Mouse (Mus musculus) limb, embryonic 14.5 days (tissue): ENCODE data around the gene Trim71. TPM values are rescaled to one million over a fixed set of nuclear protein-coding genes. Genes with fewer than 3 reads are reported as not detected.
"Not testable (repeated sequence)": the region's sequence is repeated elsewhere in the genome, so short reads cannot be mapped to it uniquely, and the experiment has no call there.

ENCODE experiments used
- ATAC-seq: fragments of 200-750 bp; cut with Nextera tagmentation; 2 replicates; pipeline ENCODE4 v1.8.0; 2017; ENCODE audit warnings: low read depth, moderate number of reproducible peaks, moderate TSS enrichment; ENCODE audit not compliant: low FRiP score
- DNase-seq: peaks from one replicate; pipeline ENCODE4 v3.0.0-alpha.2; 2015; ENCODE audit warnings: low spot score
- H3K27ac ChIP-seq: fragments of 300-500 bp; sonication (generic); replicated peaks from 2 replicates; pipeline ENCODE4 v1.5.1; 2014; ENCODE audit warnings: low read depth, mild to moderate bottlenecking, low read length, moderate library complexity, mixed read lengths
- H3K27me3 ChIP-seq: fragments of 300-500 bp; sonication (generic); 2 replicates; pipeline ENCODE4 v1.6.1; 2014; ENCODE audit warnings: low read length, mixed read lengths; ENCODE audit not compliant: control insufficient read depth, insufficient read depth
- H3K36me3 ChIP-seq: fragments of 300-500 bp; sonication (generic); 2 replicates; pipeline ENCODE4 v1.6.1; 2014; ENCODE audit warnings: mild to moderate bottlenecking, low read length, moderate library complexity, mixed read lengths; ENCODE audit not compliant: control insufficient read depth, insufficient read depth
- H3K4me1 ChIP-seq: fragments of 300-500 bp; sonication (generic); 2 replicates; pipeline ENCODE4 v1.6.1; 2014; ENCODE audit warnings: antibody characterized with exemption, low read length, mixed read lengths; ENCODE audit not compliant: control insufficient read depth, insufficient read depth
- H3K4me2 ChIP-seq: fragments of 300-500 bp; sonication (generic); replicated peaks from 2 replicates; pipeline ENCODE4 v1.6.1; 2014; ENCODE audit warnings: low read depth, mild to moderate bottlenecking, low read length, moderate library complexity; ENCODE audit not compliant: severe bottlenecking
- H3K4me3 ChIP-seq: fragments of 300-500 bp; sonication (generic); replicated peaks from 2 replicates; pipeline ENCODE4 v1.5.1; 2014; ENCODE audit warnings: low read length
- H3K9ac ChIP-seq: fragments of 300-500 bp; sonication (generic); 2 replicates; pipeline ENCODE4 v1.6.1; 2014; ENCODE audit warnings: mild to moderate bottlenecking, low read depth, low read length, moderate library complexity; ENCODE audit not compliant: severe bottlenecking
- H3K9me3 ChIP-seq: fragments of 300-500 bp; sonication (generic); 2 replicates; pipeline ENCODE4 v1.6.1; 2016; ENCODE audit warnings: low read length; ENCODE audit not compliant: control insufficient read depth
- POLR2A ChIP-seq: fragments of 200-500 bp; IDR thresholded peaks from 2 replicates; pipeline ENCODE4 v1.8.0; 2012; ENCODE audit warnings: inconsistent platforms, mild to moderate bottlenecking, moderate library complexity, borderline replicate concordance; ENCODE audit not compliant: insufficient read depth, insufficient read length; ENCODE audit errors: extremely low read depth
- WGBS: fragments of 180-500 bp; shearing (Covaris S2); extraction: QIAGEN DNeasy Blood & Tissue Kit; methylation state at CpG from one replicate; pipeline ENCODE4 v1.1.7; 2014; 5-methylcytosine and 5-hydroxymethylcytosine counted together
- polyA plus RNA-seq, 2 experiments: library from polyadenylated mRNA; depleted of rRNA in 1 of 2; stranded (reverse) in 1 of 2; unstranded in 1 of 2; fragments of >200 nt; fragmentation: Nextera tagmentation in 1 of 2; extraction: Ambion mirVana in 1 of 2; gene quantifications; 2 replicates each; pipeline versions ENCODE4 v1.2.1 to v1.2.3; 2012 to 2014

The Trim71 gene
- polyA plus RNA-seq, 2 experiments: 0.26 to 0.33 TPM

DNA sequence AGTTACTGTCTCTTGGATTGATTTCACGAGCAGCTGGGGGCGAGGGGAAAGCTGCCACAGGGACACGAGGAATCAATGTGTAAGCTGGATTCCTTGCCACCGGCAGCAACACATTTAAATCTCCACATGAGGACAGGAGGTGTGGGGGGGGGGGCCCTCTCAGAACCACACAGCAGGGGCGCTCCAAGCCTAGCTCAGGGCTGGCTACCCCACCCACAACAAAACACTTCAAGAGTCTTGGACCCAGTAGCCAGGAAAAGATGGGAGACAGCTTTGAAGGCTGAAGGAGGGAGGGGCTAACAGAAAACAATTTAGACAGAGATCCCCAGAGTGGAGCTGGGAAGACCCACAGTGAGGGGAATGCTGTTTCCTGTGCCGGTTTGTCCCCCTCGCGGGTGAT, 38.3 kb downstream of the Trim71 start:
- WGBS: 21% methylated on average over 8 of the region's 8 CpGs
- H3K9ac ChIP-seq: no peak overlapping the region
- no peak overlapping the region for H3K4me3 ChIP-seq

DNA sequence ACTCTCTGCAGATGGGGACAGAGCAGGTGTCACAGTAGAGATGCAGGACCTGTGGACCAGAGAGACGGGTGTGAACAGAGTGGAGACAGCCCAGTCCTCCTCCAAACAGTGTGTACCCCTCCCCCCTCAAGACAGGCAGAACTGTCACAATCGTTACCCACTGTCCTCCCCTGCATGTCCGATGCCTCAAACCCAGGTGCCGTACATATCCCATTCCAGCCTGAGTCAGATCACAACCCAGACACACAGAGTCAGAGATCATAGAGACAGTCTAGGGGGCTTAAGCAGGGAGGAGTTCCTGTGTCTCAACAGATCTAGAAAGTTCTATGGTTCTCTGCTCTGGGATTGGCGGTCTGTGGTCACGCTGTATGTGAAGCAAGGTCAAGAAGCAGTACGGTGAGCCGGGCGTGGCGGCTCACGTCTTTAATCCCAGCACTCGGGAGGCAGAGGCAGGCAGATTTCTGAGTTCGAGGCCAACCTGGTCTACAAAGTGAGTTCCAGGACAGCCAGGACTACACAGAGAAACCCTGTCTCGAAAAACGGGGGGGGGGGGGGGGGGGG, 39.0 kb downstream of the Trim71 start:
- no peak overlapping the region for H3K4me2 ChIP-seq
- H3K27ac ChIP-seq: no peak overlapping the region
- no peak overlapping the region for H3K9ac ChIP-seq
- ATAC-seq (no peak), DNase-seq (no peak)
- no peaks in the 10 kb centered on the region for H3K36me3 ChIP-seq
- 86% methylated on average over 13 of the region's 15 CpGs for WGBS
- H3K4me1 ChIP-seq: peaks cover 20% of the 10 kb centered on the region
- H3K27me3 ChIP-seq: no peaks in the 10 kb centered on the region
- no peaks in the 10 kb centered on the region for H3K9me3 ChIP-seq
- H3K4me3 ChIP-seq: no peak overlapping the region
- no peak for TF ChIP-seq POLR2A

More for the DNA sequence above, 38.3 kb downstream of the Trim71 start:
- ATAC-seq (no peak), DNase-seq (no peak)
- H3K27ac ChIP-seq: no peak overlapping the region
- H3K4me2 ChIP-seq: no peak overlapping the region
- no peaks in the 10 kb centered on the region for H3K36me3 ChIP-seq
- no peaks in the 10 kb centered on the region for H3K9me3 ChIP-seq
- H3K27me3 ChIP-seq: no peaks in the 10 kb centered on the region
- peaks cover 20% of the 10 kb centered on the region for H3K4me1 ChIP-seq
- no peak for TF ChIP-seq POLR2A

DNA sequence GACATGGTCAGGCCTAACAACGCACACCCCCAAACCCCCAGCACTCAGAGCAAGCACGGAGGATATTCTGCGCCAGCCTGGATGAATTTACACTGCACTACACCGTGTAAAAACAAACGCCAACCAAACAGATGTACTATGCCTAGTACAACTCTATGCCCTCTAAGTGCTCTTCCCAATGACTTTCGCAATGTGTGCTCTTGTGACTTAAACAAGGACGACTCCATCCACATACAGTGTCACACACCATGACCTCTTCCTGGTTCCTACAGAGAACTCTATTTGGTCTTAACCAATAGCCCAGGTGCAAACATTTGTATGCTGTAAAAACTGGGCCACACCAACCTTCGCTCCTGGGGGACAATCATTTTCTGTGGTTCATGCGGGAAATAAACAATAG, 41.7 kb downstream of the Trim71 start:
- Histone ChIP-seq H3K27me3 (no peaks in the 10 kb centered on the region), H3K36me3 (no peaks in the 10 kb centered on the region)
- no peak for ATAC-seq

DNA sequence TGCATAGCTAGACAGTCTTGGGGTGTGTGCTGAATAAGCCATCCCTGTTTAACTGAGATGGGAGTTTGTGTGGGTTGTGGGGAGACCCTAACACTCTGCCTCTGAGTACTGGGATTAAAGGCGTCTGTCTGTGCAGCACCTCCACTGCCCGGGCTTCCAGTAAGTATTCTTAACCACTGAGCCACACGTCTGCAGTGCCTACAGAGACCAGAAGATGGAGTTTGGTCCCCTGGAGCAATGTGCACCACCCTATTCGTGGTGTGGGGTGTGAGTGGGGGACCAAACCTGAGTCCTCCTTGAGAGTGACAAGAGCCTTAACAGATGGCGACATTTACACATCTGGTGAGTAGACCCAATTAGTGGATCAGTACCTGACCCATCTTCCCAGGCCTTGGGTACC, 42.1 kb downstream of the Trim71 start:
- Histone ChIP-seq H3K27ac (no peak overlapping the region), H3K36me3 (no peaks in the 10 kb centered on the region), H3K4me2 (no peak overlapping the region), H3K9me3 (no peaks in the 10 kb centered on the region), H3K4me3 (no peak overlapping the region), H3K9ac (no peak overlapping the region), H3K4me1 (peaks cover 14% of the 10 kb centered on the region), H3K27me3 (no peaks in the 10 kb centered on the region)
- TF ChIP-seq POLR2A: no peak
- ATAC-seq (no peak), DNase-seq (no peak)
- WGBS: 59% methylated on average over 5 of the region's 5 CpGs

More for the DNA sequence above, 41.7 kb downstream of the Trim71 start:
- no peak for DNase-seq
- Histone ChIP-seq H3K4me2 (no peak overlapping the region), H3K9ac (no peak overlapping the region), H3K4me3 (no peak overlapping the region), H3K4me1 (peaks cover 17% of the 10 kb centered on the region), H3K27ac (no peak overlapping the region), H3K9me3 (no peaks in the 10 kb centered on the region)
- no peak for TF ChIP-seq POLR2A
- WGBS: 87% methylated on average over 9 of the region's 9 CpGs

GRCm38 (mm10) chr9:114520529-114520928, 43.6 kb downstream of the Trim71 start:
- WGBS: 73% methylated on average over 4 of the region's 4 CpGs

More at GRCm38 (mm10) chr9:114520529-114520928, 43.6 kb downstream of the Trim71 start:
- H3K4me1 ChIP-seq, H3K4me2 ChIP-seq, H3K9me3 ChIP-seq, ATAC-seq, H3K27me3 ChIP-seq, H3K27ac ChIP-seq, H3K4me3 ChIP-seq, DNase-seq, H3K9ac ChIP-seq, H3K36me3 ChIP-seq: not testable (repeated sequence)
